Mouse (Mus musculus) WW6 (cell line): ENCODE measurements at regions not wholly inside any gene's neighbourhood (a gene's known extent, or its start where the extent isn't known, plus 50 kb on each side); places are given as distances from the start of the nearest gene placed in this dataset.
"Not testable (repeated sequence)": the region's sequence is repeated elsewhere in the genome, so short reads cannot be mapped to it uniquely, and the experiment has no call there.

Experiments used
- DNase-seq: peaks from one replicate; pipeline ENCODE4 v3.0.0-alpha.2; 2013; ENCODE audit warnings: low read depth, low spot score

DNA sequence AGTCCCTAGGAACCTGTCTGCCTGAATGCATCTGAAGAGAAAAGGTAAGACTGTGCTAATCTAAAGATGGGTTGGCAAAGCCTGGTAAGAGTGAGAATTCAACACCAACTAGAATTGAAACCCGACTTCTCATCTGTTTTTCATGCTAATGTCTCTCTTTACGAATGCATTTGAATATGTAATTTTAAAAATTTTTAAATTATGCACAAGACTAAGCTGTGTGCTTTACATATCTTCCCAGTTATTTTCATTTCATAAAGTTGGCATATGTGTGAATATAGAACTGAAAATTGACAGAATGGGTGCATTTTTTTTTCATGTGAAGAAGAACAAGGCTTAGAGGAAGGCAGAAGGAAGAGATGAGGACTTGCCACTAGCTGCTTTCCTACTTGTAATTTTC lies 267.2 kb upstream of the Ube2e3 start:
- no peak for DNase-seq

DNA sequence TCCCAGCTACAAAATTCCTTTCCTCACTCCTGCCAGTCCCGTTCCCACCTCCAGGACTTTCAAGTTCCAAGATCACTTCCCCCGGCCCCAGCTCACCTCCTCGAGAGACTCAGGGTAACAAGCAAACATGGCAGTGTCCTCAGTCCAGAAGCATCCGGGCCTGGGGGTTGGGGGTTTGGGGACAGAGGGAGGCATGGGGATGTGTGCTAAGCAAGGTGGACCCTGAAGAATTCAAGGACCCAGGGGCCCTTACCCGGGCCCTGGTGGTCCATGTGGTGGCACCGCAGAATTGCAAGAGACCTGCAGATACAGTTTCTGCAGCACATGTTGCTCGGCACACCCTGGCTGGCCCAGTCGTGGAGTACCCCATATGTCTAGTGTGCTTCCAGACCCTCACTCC lies 269.9 kb upstream of the Ube2e3 start:
- no peak for DNase-seq

DNA sequence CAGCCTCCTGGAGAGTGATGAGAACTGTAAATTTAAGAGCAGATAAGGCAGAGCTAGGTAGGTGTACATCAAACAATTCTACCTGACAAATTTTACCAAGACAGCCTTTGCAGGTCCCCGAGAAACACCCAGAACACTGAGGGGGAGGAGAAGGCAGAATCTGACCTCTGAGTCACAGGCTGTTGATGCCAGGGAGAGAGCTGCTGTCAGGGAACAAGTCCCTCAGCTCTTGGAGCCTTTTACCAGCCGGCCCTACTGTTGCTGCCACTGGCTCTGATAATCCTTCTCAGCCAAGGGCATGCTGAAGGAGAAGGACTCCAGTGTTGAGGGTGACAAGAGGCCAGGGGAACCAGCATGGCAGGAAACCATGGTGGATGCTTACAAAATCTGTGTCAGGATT lies 271.7 kb upstream of the Ube2e3 start:
- DNase-seq, result no peak

DNA sequence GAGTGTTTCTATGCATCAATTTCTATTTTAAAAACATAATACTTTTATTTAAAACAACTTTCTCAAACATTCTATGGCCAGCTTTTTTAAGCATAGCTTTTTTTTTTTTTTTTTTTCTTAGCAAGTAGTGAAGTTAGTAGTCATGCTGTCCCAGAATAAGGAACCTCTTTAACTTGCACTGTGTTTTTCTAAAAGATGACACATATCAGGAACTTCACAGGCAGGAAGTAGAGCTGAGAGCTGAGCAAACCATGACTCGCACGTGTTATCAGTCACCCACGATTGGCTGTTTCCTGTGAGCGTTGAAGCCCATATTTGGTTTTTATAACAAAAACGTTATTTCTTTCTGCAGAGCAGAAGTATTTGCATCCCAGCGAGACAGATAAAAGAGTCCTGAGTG lies 287.9 kb upstream of the Ube2e3 start:
- no peak for DNase-seq

DNA sequence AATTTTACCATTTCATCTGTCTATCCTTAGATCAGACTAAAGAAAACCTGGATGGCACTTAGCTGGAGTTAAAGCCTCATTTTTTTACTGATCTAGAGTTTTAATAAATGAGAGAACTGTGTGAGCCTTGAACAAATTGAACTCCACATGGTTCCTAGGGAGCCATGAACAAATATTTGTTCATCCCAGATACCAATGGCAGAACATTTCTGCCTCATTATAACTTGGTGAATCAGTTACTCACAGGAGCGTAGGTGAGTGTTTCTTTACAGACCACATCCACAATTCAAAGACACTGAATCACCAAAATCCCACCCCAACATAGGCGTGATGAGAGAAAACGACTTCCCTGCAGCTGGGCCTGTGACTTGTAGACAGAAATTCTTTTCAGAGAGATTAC lies 295.4 kb upstream of the Ube2e3 start:
- DNase-seq, result no peak

DNA sequence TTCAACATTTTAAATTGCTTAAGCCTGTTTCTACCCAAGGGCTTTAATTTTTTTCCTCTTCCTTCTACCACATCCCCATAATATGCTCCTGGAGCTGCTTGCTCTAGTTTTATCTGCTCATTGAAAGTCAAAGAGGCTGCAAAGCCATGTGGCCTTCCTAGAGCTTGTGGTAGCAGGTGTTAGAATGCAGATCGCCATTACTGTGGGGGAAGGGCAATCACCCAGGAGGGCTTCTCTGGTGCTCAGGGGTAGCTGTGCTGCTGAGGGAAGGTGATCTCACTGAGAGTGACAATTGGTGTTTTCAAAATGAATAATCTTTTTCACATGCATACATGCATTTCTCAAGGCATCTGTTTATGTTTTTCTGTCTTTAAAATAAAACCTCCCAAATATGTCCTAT lies 309.8 kb upstream of the Ube2e3 start:
- no peak for DNase-seq

DNA sequence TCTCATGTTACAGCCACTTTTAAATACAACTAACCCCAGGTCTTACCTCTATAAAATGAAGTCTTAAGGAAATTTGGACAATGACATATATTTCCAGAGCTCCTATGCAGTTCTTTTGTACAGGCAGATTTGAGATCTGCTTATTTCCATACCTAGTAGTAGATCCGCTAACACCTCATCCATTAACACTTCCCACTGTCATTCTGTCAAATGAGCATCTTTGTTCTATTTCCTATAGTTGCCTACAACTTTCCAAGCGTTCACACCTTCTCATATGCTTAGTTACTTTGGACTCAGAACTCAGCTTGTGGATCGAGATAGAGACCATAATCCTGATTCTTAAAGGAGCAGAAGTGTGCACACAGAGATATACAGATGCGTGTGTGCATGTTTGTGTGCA lies 316.8 kb upstream of the Ube2e3 start:
- no peak for DNase-seq

DNA sequence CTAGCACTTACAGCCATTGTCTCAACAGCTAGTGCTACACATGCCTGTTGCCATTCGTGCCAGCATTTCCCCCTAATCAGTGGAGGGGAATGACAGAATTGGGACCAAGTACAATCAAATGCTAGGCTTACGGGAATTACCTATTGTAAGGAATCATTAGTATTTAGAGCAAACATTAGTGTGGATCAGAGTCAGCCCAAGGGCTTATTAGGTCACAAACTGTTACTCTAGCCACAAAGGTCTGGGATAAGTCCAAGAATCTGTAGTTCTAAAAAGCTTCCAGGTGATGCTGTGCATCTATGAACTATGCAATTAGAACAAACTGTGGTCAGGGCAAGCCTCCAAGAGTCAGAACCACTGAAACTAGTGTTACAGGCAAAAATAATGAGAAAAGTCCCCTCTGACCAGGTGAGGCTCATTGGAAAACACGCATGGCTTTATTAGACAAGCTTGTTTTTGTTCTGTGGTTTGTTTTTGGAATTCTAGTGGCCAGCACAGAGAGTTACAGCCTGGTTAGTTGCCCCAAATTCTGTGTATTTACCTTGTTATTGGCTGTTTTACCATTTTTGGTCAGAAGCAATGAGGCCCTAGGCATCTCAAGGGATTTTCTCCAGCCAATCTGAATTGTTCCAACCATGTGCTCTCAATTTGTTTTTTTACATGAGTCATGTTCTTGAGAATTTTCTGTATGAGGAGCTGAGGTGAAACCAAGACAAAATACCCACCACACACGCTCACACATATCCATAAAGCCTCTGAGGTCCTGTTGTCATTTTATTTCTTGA lies 319.0 kb upstream of the Ube2e3 start:
- DNase-seq, result no peak

DNA sequence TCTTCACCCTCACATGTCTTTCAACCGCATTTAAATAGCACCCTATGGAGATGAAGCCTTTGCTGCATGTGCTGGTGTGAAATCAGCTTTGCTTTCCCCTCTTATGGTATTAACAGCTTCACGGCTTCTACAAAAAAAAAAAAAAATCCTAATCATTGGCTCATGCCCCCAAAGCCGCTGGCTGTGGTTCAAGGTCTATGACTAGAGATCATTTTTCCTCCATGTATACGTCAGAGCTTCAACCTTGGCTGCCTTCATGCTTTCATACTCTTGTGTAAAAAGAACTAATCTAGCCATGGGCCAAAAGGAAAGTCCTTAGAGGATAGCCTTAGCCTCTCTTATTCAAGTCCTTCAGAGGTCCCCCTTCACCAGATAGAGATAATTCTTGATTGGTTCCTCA lies 320.6 kb upstream of the Ube2e3 start:
- DNase-seq, result no peak

DNA sequence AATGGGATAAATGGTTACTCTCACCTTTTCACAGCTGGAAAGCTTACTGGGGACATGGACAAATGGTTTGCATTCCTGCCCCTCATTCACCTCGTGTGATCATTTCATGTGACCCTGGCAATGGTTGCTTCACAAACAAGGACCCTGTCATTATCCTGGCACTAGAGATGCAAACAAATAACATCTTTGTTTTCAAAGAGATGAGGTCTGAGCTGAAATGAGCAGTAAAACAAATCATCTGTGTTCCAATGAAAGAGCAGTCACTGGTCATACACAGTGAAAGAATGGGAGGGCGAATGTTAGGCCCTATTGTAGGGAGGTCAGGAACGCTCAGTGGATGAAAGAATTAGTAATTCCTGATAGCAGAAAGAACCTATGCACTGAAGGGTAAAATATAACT lies 327.5 kb upstream of the Ube2e3 start:
- DNase-seq, result no peak

DNA sequence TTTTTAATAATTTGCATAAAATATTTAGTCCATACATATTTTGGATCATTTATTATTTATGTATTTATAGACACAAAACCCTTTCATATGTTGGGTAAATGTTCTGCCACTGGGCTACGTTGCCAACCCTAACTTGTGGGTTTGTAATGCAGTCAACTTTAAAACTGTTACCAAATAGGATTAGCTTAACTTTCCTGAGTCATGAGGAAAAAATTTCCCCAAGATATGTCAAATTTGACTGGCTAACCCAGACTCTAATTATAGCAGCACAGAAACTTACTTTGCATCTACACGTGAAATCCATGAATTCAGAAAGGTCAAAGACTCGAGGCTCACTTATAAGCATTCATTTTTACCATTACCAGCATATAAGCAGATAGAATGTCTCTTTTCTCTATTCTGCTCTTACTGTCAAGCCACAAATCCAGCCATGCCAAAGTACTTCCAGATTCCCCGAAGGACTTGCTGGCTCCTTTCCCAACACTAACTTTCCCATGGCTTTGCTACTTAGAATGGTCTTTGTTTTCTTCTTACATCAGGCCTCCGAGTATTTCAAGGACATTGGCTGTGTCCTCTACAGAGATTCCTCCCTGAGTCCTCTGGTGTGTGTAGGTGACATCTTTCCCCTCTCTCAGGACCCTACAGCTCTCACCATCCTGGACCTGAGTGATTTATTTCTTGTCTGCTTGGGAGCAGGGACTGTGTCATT lies 328.2 kb upstream of the Ube2e3 start:
- DNase-seq, result no peak

DNA sequence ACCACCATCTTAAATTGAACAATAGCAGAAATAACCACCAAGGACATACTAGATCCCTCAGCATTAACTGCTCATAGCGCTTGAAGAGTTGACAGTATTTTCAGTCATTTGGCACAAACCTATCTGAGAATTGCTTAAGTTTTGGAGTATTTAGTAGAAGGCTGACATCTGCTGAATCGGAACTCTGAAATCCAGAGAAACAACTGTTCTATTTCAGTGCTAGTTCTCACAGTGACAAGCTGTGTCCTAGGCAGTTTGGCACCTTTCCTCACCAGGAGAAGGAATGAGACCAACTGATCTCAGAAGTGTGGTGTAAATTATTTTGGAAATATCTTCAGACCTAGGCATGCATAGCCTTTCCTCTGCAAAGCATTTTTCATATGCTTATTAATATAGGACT lies 330.4 kb upstream of the Ube2e3 start:
- DNase-seq, result no peak

DNA sequence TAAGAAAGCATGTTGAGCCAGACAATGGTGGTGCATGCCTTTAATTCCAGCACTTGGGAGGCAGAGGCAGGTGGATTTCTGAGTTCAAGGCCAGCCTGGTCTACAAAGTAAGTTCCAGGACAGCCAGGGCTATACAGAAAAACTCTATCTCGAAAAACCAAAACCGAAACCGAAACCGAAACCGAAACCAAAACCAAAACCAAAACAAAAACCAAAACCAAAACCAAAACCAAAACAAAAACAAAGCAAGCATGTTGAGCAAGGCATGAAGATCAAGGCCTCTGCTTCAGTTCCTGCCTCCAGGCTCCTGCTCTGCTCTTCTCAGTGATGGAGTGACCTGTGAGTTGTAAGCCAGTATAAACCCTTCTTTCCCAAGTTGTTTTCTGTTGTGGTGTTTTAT lies 334.0 kb upstream of the Ube2e3 start:
- not testable (repeated sequence) for DNase-seq

DNA sequence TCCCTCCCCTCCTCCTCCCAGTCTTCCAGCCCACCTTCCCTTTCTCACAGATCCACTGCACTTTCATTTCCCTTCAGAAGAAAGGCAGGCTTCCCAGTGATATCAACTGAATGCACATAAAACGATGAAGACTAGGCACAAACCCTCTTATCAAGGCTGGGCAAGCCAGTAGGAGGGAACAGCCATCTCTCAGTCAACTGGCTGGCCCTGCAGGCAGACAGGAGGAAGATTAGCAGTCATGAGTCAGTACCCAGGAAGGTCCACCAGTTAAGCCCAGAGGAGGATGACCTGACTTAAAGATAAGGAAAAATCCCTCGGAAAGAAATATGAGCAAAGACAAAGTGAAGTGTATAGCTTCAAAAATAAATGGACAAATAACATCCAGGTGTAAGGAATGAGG lies 337.4 kb upstream of the Ube2e3 start:
- no peak for DNase-seq

DNA sequence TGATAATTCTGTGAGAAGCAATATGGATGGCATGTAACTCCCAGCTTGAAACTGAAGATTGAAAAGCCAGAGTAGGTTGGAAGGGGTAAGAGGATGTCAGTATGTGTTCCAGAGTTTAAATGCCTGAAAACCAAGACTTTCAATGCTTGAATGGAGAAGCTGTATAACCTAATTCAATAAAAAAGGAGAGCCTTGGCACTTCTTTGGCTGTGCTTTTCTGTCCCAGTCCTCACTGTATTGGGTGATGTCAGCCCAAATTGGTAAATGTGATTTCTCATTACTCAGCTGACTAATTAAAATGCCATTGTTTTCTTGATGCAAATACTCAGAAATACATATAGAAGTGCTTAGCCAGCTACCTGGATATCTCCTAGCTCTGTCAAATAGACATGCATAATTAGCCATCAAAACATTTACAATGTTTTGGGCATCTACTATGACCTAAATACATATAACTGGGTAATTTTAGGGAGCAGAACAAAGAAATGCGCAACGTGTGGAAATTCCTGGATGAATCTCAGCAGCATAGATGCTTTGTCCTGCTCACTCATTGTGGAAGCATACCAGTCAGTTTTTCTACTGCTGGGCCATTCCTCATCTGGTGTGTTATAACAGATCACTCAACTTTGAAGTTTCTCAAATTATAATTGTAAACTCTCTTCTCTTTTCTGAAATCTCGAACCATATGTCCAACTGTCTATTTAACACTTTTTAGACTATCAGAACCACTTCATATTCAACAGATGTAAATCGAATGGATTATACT lies 347.5 kb upstream of the Ube2e3 start:
- no peak for DNase-seq

DNA sequence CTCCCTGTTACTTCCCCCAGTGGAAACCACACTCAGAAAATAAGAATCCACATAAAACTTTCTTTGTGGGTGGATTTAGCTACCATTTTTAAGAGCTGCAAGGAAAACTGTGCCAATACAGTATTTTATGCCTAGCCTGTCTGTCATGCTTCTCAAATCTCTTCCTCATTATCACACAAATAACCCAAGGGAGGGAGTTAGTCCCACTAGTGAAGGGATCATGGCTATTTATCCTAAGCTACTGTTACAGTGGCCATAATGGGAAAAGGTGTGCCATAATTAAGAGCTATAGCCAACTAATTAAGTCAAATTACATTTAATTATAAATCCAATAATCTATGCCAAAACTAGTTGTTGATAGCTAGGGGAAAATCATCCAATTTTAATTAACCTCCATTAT lies 374.8 kb upstream of the Ube2e3 start:
- no peak for DNase-seq

DNA sequence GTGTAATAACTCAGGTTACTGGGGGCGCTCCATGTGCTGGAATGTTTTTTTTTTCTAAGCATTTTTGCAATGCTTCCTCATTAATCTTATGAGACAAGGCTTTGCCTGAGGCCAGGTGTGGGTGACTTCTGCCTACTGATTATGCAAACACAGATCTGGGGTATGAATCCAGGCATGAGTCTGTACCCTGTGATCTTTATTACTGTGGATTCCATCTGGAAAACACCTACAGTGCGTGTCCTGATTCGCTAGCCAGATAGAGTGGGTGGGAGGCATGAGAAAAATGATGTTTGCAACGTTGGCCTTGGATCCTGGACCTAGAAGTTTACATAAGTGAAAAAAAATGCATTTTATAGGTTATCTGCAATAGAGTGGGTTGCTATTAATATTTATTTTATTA lies 387.9 kb upstream of the Ube2e3 start:
- no peak for DNase-seq

DNA sequence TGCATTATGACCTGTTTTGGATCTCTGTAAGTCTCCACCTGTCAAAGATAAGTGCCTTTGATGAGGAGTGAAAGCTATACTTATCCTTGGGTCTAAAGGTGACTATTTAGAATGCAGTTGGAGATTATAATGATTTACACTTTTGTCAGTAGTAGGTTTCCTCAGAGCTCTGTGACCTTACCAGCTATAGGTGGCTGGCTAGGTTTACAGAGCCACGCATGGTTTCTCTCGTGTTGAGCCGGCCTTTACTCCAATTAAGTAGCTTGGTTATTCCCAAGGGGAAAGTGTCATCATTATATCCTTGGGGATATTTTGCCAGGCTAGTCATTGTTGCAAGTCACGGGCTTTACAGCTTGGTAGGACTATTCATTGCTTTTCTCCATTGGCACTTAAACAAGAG lies 408.5 kb upstream of the Ube2e3 start:
- DNase-seq, result no peak

DNA sequence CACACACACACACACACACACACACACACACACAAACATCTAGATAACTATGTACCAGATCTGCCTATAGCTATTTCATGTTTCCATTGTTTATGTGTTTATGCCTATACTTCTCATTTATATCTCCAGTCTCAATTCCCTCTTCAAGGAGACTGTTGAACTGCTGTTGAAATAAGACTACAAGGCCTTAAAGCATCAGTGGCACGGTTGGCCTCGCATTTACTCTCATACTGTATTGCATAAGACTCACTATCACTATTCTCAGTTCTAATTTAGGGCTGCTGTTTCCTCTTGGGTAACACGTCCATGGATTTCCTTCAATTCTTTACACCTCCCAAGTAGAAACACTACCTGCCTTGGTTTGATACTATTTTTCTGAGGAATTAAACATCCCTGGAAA lies 414.5 kb upstream of the Ube2e3 start:
- DNase-seq, result no peak

DNA sequence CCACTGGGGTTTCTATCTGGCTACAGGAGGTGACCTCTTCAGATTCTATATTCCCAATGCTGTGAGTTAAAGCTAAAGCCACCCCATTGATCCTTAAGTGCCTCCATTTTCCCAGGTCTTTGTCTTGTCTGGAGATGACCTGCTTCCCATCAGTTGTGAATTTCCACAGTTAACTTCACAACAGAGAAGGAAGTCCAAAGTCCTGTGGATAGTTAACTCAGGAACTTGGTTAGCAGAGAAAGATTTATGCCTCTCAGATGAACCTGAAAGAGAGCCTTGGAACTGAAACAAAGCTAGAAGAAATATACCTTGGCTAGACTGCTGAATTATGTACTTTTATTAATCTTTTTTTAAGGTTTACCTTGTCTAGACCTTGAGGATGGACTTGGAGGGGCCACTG lies 431.1 kb upstream of the Ube2e3 start:
- no peak for DNase-seq

DNA sequence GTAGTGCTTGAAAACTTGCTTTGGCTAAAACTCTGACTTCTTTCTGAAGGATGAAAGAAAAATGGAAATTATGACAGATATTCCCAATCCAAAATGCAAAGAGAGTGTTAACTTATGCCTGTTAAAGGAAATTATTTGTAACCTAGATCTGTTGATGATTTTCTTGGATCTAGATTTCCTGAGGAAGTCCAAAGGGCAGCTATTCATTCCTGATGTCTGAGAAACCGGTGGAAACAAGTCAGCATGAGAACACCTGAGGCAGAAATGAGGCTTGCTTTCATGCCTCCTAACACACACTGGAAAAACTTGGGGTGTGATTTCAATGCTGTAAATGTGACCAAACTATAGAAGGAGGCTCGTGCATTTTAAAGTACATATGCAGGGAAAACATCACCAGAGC lies 432.9 kb upstream of the Ube2e3 start:
- DNase-seq, result no peak

DNA sequence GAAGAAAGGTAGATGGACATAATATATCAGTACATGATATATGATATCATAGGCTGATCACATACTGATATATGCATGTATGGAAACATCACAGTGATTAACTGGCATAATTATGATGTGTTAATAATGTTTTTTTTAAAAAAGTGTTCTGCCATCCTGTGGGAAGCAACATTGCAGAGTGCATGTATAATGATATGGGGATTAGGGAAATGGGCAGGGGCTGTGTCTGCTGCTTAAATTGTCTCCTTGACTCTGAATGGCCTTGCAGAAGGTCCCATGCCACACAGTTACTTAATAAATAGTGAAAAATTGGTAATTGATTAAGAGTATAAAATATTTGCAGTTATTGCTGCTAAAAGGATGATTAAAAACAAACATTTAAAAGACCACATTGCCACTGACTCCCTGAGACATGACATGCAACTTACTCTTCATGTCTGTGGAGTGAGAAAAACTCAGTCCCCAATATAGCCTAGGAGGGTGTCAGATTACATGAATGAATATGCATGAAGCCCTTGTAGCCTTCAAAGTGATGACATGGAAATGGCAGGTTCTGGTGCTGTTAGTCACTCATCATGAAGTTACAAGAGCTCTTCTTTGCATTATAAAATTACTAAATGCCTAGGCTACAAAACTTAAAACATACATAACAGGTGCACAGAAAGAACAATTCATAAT lies 440.1 kb upstream of the Ube2e3 start:
- DNase-seq, result no peak
